Mouse (Mus musculus): Measurements from ENCODE around the gene Gpx1. TPM values are rescaled to one million over a fixed set of nuclear protein-coding genes. Genes with fewer than 3 reads are reported as not detected.

The Gpx1 gene
- total RNA-seq, 2 experiments from 2014 or later: 104 to 106 TPM

- no peak for DNase-seq (ENCODE audit: low spot score in 2 of 2)
- intact Hi-C loops (cut with DNase I): no loop called here
Observed at GRCm38 (mm10) chr9:108388601-108389000, 49.9 kb downstream of the Gpx1 start.

- intact Hi-C loops (cut with DNase I): no loop called here
- DNase-seq (ENCODE audit: low spot score in 2 of 2): peak in 1 of 2 experiments; percentile 28
Observed at GRCm38 (mm10) chr9:108389220-108389619, 50.5 kb downstream of the Gpx1 start.

Other genes with a start within 250 kb of the Gpx1 start
- 10 to 100 TPM; 29.8 to 36.9 TPM for gene Apeh, start 244.3 kb upstream of the Gpx1 start, total RNA-seq (2021)
- gene Bsn, start 148.5 kb upstream of the Gpx1 start, total RNA-seq (2021): 100 to 1,000 TPM; 261 to 275 TPM
- 10 to 100 TPM; 94.7 to 97.9 TPM for gene Dag1, start 74.9 kb upstream of the Gpx1 start, total RNA-seq (2021)
- 100 to 1,000 TPM; 113 to 121 TPM for gene Nicn1, start 48.5 kb upstream of the Gpx1 start, total RNA-seq (2021)
- gene Amt, start 42.0 kb upstream of the Gpx1 start, total RNA-seq (2021): 10 to 100 TPM; 31.1 to 35.0 TPM
- gene Rhoa, start 32.8 kb upstream of the Gpx1 start, total RNA-seq (2021): 100 to 1,000 TPM; 165 to 175 TPM
- 10 to 100 TPM; 33.2 to 34.6 TPM for gene Tcta, start 32.7 kb upstream of the Gpx1 start, total RNA-seq (2021)
- gene Usp4, start 8.9 kb downstream of the Gpx1 start, total RNA-seq (2021): 100 to 1,000 TPM; 117 TPM
- 1 to 10 TPM; 2.4 to 3.0 TPM for gene 1700102P08Rik, start 53.9 kb downstream of the Gpx1 start, total RNA-seq (2021)
- under 1 TPM; 0.32 TPM for gene Ccdc36, start 89.6 kb downstream of the Gpx1 start, total RNA-seq (2021)
- gene BC048562, start 97.6 kb downstream of the Gpx1 start, total RNA-seq (2021): not detected
- gene Ccdc71, start 121.6 kb downstream of the Gpx1 start, total RNA-seq (2021): 10 to 100 TPM; 40.3 to 42.2 TPM
- gene Klhdc8b, start 122.7 kb downstream of the Gpx1 start, total RNA-seq (2021): 10 to 100 TPM; 30.3 to 36.7 TPM
- 10 to 100 TPM; 30.6 to 31.9 TPM for gene Lamb2, start 140.8 kb downstream of the Gpx1 start, total RNA-seq (2021)
- gene Usp19, start 151.7 kb downstream of the Gpx1 start, total RNA-seq (2021): 100 to 1,000 TPM; 143 to 147 TPM
- 10 to 100 TPM; 75.3 to 84.4 TPM for gene Qars, start 168.8 kb downstream of the Gpx1 start, total RNA-seq (2021)
- gene Qrich1, start 177.9 kb downstream of the Gpx1 start, total RNA-seq (2021): 100 to 1,000 TPM; 136 to 141 TPM
- gene Impdh2, start 221.4 kb downstream of the Gpx1 start, total RNA-seq (2021): 10 to 100 TPM; 55.3 to 55.4 TPM
- 10 to 100 TPM; 53.1 to 58.2 TPM for gene Ndufaf3, start 228.5 kb downstream of the Gpx1 start, total RNA-seq (2021)
- 10 to 100 TPM; 83.8 to 85.2 TPM for gene Dalrd3, start 231.0 kb downstream of the Gpx1 start, total RNA-seq (2021)
- 100 to 1,000 TPM; 112 to 126 TPM for gene Wdr6, start 239.8 kb downstream of the Gpx1 start, total RNA-seq (2021)

Data from left cerebral cortex, postnatal 25 days (tissue).